Mouse (Mus musculus): ENCODE measurements around the gene Dusp19.

Gene Dusp19

GRCm38 (mm10) chr2:80638364-80639241 is 21.8 kb downstream of the Dusp19 start:
- peak; percentile 88 to 94 for DNase-seq (ENCODE audit: low spot score in 2 of 2)

GRCm38 (mm10) chr2:80639398-80639797 is 22.6 kb downstream of the Dusp19 start:
- DNase-seq (ENCODE audit: low spot score in 2 of 2): no peak

- DNase-seq (ENCODE audit: low spot score in 2 of 2): no peak
Measured at GRCm38 (mm10) chr2:80639864-80640263, 23.0 kb downstream of the Dusp19 start.

- no peak for DNase-seq (ENCODE audit: low spot score in 2 of 2)
Measured at GRCm38 (mm10) chr2:80661414-80661813, 44.6 kb downstream of the Dusp19 start.

- DNase-seq (ENCODE audit: low spot score in 2 of 2): no peak
Measured at GRCm38 (mm10) chr2:80662682-80663081, 45.8 kb downstream of the Dusp19 start.

GRCm38 (mm10) chr2:80667396-80667964 is 50.6 kb downstream of the Dusp19 start:
- no peak for DNase-seq (ENCODE audit: low spot score in 2 of 2)

GRCm38 (mm10) chr2:80669868-80670666 is 53.2 kb downstream of the Dusp19 start:
- DNase-seq (ENCODE audit: low spot score in 2 of 2): no peak

- DNase-seq (ENCODE audit: low spot score in 2 of 2): no peak
Measured at GRCm38 (mm10) chr2:80678803-80679202, 62.0 kb downstream of the Dusp19 start.

All from spleen, postnatal 4 days (tissue).